In genomic region chr2:166661971-166662370, GRCm38 (mm10) we compare ENCODE assay signal across 11 mouse cellular contexts. TPM values are rescaled to one million over a fixed set of nuclear protein-coding genes. Genes with fewer than 3 reads are reported as not detected.
DNase-seq lines count a peak whose midpoint lies in the region; ATAC-seq and TF ChIP-seq lines count a peak whose summit lies in the region.
"Had no signal": no experiment of that assay in that cellular context is flagged by ENCODE, and none has a peak within 500 bp of the region (broad histone marks: within the 10 kb centered on the region; RNA-seq: fewer than 3 reads in every experiment).

No protein-coding gene starts in this region.

- no peak overlapping the region for H3K9ac ChIP-seq in forebrain, embryonic 16.5 days (replicated peaks; ENCODE audit: low read depth, low read length)
- no peak overlapping the region for H3K9ac ChIP-seq in limb, embryonic 15.5 days
- no peak overlapping the region for H3K9ac ChIP-seq in lung, postnatal 0 days (replicated peaks; ENCODE audit: low read depth)
- H3K9ac ChIP-seq: heart, embryonic 13.5 days; intestine, embryonic 15.5 days; limb, embryonic 12.5 days had no signal

- no peaks in the 10 kb centered on the region for H3K36me3 ChIP-seq in forebrain, embryonic 16.5 days (ENCODE audit: control insufficient read depth, insufficient read depth)
- no peaks in the 10 kb centered on the region for H3K36me3 ChIP-seq in limb, embryonic 15.5 days
- no peaks in the 10 kb centered on the region for H3K36me3 ChIP-seq in lung, postnatal 0 days (ENCODE audit: insufficient read depth, low read length)
- H3K36me3 ChIP-seq: heart, embryonic 13.5 days; intestine, embryonic 15.5 days; limb, embryonic 12.5 days had no signal

- no peak for TF ChIP-seq EP300 in lung, postnatal 0 days (IDR thresholded peaks at IDR 0.05)

- no peak for ATAC-seq in forebrain, embryonic 16.5 days
- ATAC-seq in limb, embryonic 15.5 days (ENCODE audit: insufficient number of reproducible peaks, low FRiP score, low TSS enrichment, low read depth) = no peak
- ATAC-seq in lung, postnatal 0 days = no peak
- ATAC-seq: intestine, embryonic 15.5 days had no signal

- H3K9me3 ChIP-seq in forebrain, embryonic 16.5 days (ENCODE audit: control insufficient read depth, low read length) = no peaks in the 10 kb centered on the region
- H3K9me3 ChIP-seq in limb, embryonic 15.5 days = no peaks in the 10 kb centered on the region
- no peaks in the 10 kb centered on the region for H3K9me3 ChIP-seq in lung, postnatal 0 days (ENCODE audit: low read length)
- H3K9me3 ChIP-seq: heart, embryonic 13.5 days; intestine, embryonic 15.5 days; limb, embryonic 12.5 days had no signal

- peak; percentile 43 for DNase-seq in cerebellum, adult 11 months
- DNase-seq in cerebellum, postnatal 4 days (ENCODE audit: low spot score in 2 of 2) = no peak
- DNase-seq in cerebellum, adult 8-10 months = peak; percentile 37
- no peak for DNase-seq in lung, postnatal 4 days
- no peak for DNase-seq in B cell, adult 2 months
- no peak for DNase-seq in lung, postnatal 0 days (ENCODE audit: low spot score)

- H3K4me2 ChIP-seq in forebrain, embryonic 16.5 days (ENCODE audit: low read length) = no peak overlapping the region
- no peak overlapping the region for H3K4me2 ChIP-seq in limb, embryonic 15.5 days
- H3K4me2 ChIP-seq in lung, postnatal 0 days (replicated peaks; ENCODE audit: low read depth, low read length) = no peak overlapping the region
- H3K4me2 ChIP-seq: heart, embryonic 13.5 days; intestine, embryonic 15.5 days; limb, embryonic 12.5 days had no signal

- peaks cover 47% of the 10 kb centered on the region for H3K4me1 ChIP-seq in forebrain, embryonic 16.5 days (replicated peaks; ENCODE audit: control insufficient read depth, insufficient read depth, low read length)
- peaks cover 42% of the 10 kb centered on the region for H3K4me1 ChIP-seq in limb, embryonic 15.5 days
- no peaks in the 10 kb centered on the region for H3K4me1 ChIP-seq in lung, postnatal 0 days (ENCODE audit: insufficient read depth, low read depth, low read length)

- no peak overlapping the region for H3K4me3 ChIP-seq in forebrain, embryonic 16.5 days (replicated peaks; ENCODE audit: low read length)
- no peak overlapping the region for H3K4me3 ChIP-seq in limb, embryonic 15.5 days
- no peak overlapping the region for H3K4me3 ChIP-seq in lung, postnatal 0 days (ENCODE audit: low read depth, low read length)
- H3K4me3 ChIP-seq: heart, embryonic 13.5 days; intestine, embryonic 15.5 days; limb, embryonic 12.5 days had no signal

- H3K27me3 ChIP-seq in forebrain, embryonic 16.5 days (replicated peaks; ENCODE audit: control insufficient read depth, insufficient read depth, low read length) = no peaks in the 10 kb centered on the region
- H3K27me3 ChIP-seq in limb, embryonic 15.5 days = no peaks in the 10 kb centered on the region
- no peaks in the 10 kb centered on the region for H3K27me3 ChIP-seq in lung, postnatal 0 days (replicated peaks; ENCODE audit: insufficient read depth, low read length)
- H3K27me3 ChIP-seq: heart, embryonic 13.5 days; intestine, embryonic 15.5 days; limb, embryonic 12.5 days had no signal

- no peak for TF ChIP-seq CTCF in lung, postnatal 0 days (IDR thresholded peaks at IDR 0.05)

- H3K27ac ChIP-seq in forebrain, embryonic 16.5 days (ENCODE audit: low read length) = peak overlapping the region; percentile 62
- H3K27ac ChIP-seq in limb, embryonic 15.5 days = peak overlapping the region; percentile 63; the same call in 1 of the 2 replicates
- no peak overlapping the region for H3K27ac ChIP-seq in lung, postnatal 0 days (ENCODE audit: low read length)
- H3K27ac ChIP-seq: heart, embryonic 13.5 days; intestine, embryonic 15.5 days; limb, embryonic 12.5 days had no signal

- WGBS in forebrain, embryonic 16.5 days = 42% methylated on average over 3 of the region's 3 CpGs
- WGBS in limb, embryonic 15.5 days = 46% methylated on average over 3 of the region's 3 CpGs
- WGBS in lung, postnatal 0 days = 66% methylated on average over 3 of the region's 3 CpGs

RNA-seq across cellular contexts. Expression of gene Prex1, which starts 51.7 kb away (rescaled TPM):
- 38.5 and 40.5 TPM in 2 replicates for polyA plus RNA-seq in forebrain, embryonic 16.5 days (2015; fragmentation: Nextera tagmentation; extraction: Ambion mirVana)
- 17.7 and 19.1 TPM in 2 replicates for polyA plus RNA-seq in limb, embryonic 15.5 days (2015; fragmentation: Nextera tagmentation; extraction: Ambion mirVana)
- polyA plus RNA-seq in lung, postnatal 0 days (2015; fragmentation: Nextera tagmentation; extraction: Ambion mirVana) = 6.9 and 7.5 TPM in 2 replicates

Comparison
In these comparisons a context has a peak if more than half of its experiments do, and no peak if none do; other contexts are left out.
1. DNase-seq: peak in cerebellum, adult 11 months (single experiment) and cerebellum, adult 8-10 months (single experiment); none in cerebellum, postnatal 4 days (0 of 2), lung, postnatal 4 days (0 of 2), B cell, adult 2 months (0 of 2) and lung, postnatal 0 days (single experiment).